Mouse (Mus musculus): Measurements from ENCODE around the gene Pde6g. TPM values are rescaled to one million over a fixed set of nuclear protein-coding genes. Genes with fewer than 3 reads are reported as not detected.
A peak's percentile ranks its signal among the peaks of the same experiment; 100 is the strongest.

Pde6g gene
- polyA plus RNA-seq, 1 experiment from 2014 or later, result 0.22 TPM

DNA sequence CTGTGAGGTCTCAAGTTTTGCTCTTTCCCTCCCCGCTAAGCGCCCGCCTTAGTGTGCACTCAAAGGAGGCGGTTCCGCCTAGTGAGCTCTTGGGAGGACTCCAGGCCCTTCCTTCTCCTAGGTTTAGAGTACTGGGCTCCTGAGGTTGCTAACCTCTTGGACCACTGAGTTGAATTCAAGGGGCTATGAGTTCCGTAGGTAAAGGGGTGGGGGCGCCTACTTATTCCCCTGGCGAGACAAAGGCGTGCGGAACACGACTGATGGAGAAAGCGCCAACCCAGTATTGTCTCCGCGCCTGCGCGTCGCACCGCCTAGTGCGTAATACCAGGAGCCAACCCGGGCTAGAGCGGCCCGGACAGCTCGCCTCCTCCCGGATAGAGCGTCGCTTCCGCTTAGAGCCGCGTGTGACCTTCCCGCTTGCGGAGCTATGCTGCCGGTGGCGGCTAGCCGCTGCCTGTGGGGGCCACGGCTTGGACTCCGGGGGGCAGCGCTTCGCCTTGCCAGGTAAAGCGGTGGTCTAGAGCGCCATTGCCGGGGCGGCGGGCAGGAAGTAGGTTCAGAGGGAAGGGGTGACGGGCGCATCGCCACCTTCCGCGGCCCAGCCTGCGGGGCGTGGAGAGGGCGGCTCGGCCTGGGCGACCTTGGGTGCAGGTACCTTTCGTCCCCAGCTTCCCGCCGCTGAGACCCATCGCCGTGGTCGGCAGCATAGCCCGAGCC is 31.1 kb upstream of the Pde6g start, which contains the start of gene Mrpl12:
Gene Mrpl12, plus strand, starts transcription at position 349 of the 717 bp plus-strand sequence.
- Histone ChIP-seq H3K9ac (ENCODE audit: low read depth, low read length) (peak within 1 kb of the TSS; percentile 82), H3K4me3 (ENCODE audit: low read depth, low read length) (peak within 1 kb of the TSS; percentile 98), H3K36me3 (ENCODE audit: control insufficient read depth, insufficient read depth) (peaks cover 64% of the 10 kb centered on the region), H3K27me3 (replicated peaks; ENCODE audit: control insufficient read depth, insufficient read depth, low read length) (no peaks in the 10 kb centered on the region), H3K4me2 (replicated peaks; ENCODE audit: low read depth) (peak within 1 kb of the TSS; percentile 84), H3K27ac (ENCODE audit: low read depth, low read length) (peak within 1 kb of the TSS; percentile 77), H3K9me3 (ENCODE audit: control insufficient read depth) (no peaks in the 10 kb centered on the region), H3K4me1 (replicated peaks; ENCODE audit: control insufficient read depth, insufficient read depth, low read length) (no peaks in the 10 kb centered on the region; the same call in 1 of the 2 replicates)
- WGBS, result under 1% methylated on average over 60 of the region's 60 CpGs
- TF ChIP-seq CTCF (IDR thresholded peaks at IDR 0.05; ENCODE audit: low read depth), result 0 out of 2 replicates have a peak, but pooled peaks have one; percentile 24
- ATAC-seq, result peak; percentile 77

DNA sequence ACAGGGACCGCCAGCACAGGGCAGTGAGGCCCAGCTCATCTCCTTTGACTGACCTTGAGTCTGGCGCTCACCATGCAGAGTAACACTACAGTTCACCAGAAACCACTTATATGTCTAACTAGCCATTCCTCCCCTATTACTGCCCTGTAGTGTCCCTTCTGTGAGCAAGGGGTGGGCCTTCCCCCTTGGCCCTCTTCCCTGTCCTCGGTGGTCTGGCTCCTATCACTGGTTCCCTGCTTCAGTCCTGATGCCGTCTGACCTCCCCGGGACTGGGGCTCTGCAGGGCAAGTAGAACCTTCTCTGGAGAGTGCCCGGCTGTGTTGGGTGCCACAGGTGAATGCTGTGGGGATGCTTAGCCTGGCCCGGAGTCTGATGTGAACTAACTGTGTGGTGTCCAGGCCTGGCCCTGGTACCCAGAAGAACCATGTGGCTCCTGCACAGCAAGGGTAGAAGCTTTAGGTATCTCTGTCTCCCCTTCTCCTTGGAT is 30.2 kb upstream of the Pde6g start:
- no peak overlapping the region for H3K4me3 ChIP-seq (ENCODE audit: low read depth, low read length)
- H3K9me3 ChIP-seq (ENCODE audit: control insufficient read depth), result no peaks in the 10 kb centered on the region
- peak overlapping the region; percentile 84; the same call in 1 of the 2 replicates for H3K4me2 ChIP-seq (replicated peaks; ENCODE audit: low read depth)
- H3K9ac ChIP-seq (ENCODE audit: low read depth, low read length), result no peak overlapping the region
- TF ChIP-seq CTCF (IDR thresholded peaks at IDR 0.05; ENCODE audit: low read depth), result no peak
- no peak for ATAC-seq
- H3K27ac ChIP-seq (ENCODE audit: low read depth, low read length), result no peak overlapping the region
- H3K27me3 ChIP-seq (replicated peaks; ENCODE audit: control insufficient read depth, insufficient read depth, low read length), result no peaks in the 10 kb centered on the region
- 86% methylated on average over 7 of the region's 7 CpGs for WGBS
- peaks cover 71% of the 10 kb centered on the region for H3K36me3 ChIP-seq (ENCODE audit: control insufficient read depth, insufficient read depth)
- H3K4me1 ChIP-seq (replicated peaks; ENCODE audit: control insufficient read depth, insufficient read depth, low read length), result no peaks in the 10 kb centered on the region; the same call in 1 of the 2 replicates

DNA sequence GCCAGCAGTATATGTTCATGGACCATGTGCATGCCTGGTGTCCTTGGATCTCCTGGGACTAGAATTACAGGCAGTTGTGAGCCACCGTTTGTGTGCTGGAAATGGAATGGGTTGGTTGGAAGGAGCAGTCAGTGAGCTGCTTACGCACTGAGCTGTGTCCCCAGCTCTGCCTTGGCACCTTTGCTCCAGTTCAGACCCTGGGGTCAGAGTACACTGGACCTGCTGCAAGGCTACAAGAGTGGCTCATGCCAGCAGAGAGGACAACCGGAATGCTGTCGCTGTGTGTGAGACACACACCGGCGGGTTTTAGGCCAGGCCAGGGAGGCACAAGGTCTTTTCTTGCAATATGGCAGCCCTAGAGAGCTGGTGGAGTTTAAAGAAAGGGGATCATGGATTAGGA is 18.8 kb upstream of the Pde6g start:
- Histone ChIP-seq H3K4me3 (ENCODE audit: low read depth, low read length) (no peak overlapping the region), H3K9ac (ENCODE audit: low read depth, low read length) (no peak overlapping the region), H3K27me3 (replicated peaks; ENCODE audit: control insufficient read depth, insufficient read depth, low read length) (no peaks in the 10 kb centered on the region), H3K4me2 (replicated peaks; ENCODE audit: low read depth) (no peak overlapping the region), H3K9me3 (ENCODE audit: control insufficient read depth) (no peaks in the 10 kb centered on the region), H3K4me1 (replicated peaks; ENCODE audit: control insufficient read depth, insufficient read depth, low read length) (0 out of 2 replicates have a peak, but pooled peaks cover 6% of the 10 kb centered on the region), H3K27ac (ENCODE audit: low read depth, low read length) (no peak overlapping the region), H3K36me3 (ENCODE audit: control insufficient read depth, insufficient read depth) (peaks cover 70% of the 10 kb centered on the region)
- ATAC-seq, result no peak
- 96% methylated on average over 6 of the region's 6 CpGs for WGBS
- TF ChIP-seq CTCF (IDR thresholded peaks at IDR 0.05; ENCODE audit: low read depth), result no peak

DNA sequence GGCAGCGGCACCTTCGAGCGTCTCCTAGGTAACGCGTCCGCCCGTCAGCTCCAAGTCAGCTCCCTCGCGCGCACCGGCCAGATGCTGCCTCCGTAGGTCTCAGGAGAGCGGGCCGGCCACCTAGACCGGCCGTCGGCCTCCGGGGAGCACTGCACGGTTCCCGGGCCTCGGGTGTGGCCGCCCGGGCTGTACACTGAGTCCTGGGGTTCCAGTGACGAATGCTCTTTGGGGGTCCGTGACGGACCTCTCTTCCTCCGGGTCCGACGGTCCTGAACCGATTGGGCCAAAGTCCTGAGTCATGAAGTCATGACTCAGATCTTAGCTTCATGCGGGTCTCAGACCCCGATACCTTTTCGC is 14.4 kb upstream of the Pde6g start:
- H3K9me3 ChIP-seq (ENCODE audit: control insufficient read depth), result no peaks in the 10 kb centered on the region
- H3K27ac ChIP-seq (ENCODE audit: low read depth, low read length), result peak overlapping the region; percentile 66
- ATAC-seq, result peak; percentile 61; the same call in 1 of the 2 replicates
- peaks cover 41% of the 10 kb centered on the region for H3K36me3 ChIP-seq (ENCODE audit: control insufficient read depth, insufficient read depth)
- 0% methylated on average over 33 of the region's 33 CpGs for WGBS
- peak overlapping the region; percentile 89 for H3K9ac ChIP-seq (ENCODE audit: low read depth, low read length)
- TF ChIP-seq CTCF (IDR thresholded peaks at IDR 0.05; ENCODE audit: low read depth), result no peak
- H3K4me3 ChIP-seq (ENCODE audit: low read depth, low read length), result peak overlapping the region; percentile 97
- no peaks in the 10 kb centered on the region for H3K27me3 ChIP-seq (replicated peaks; ENCODE audit: control insufficient read depth, insufficient read depth, low read length)
- peaks cover 9% of the 10 kb centered on the region; the same call in 1 of the 2 replicates for H3K4me1 ChIP-seq (replicated peaks; ENCODE audit: control insufficient read depth, insufficient read depth, low read length)
- peak overlapping the region; percentile 89 for H3K4me2 ChIP-seq (replicated peaks; ENCODE audit: low read depth)

DNA sequence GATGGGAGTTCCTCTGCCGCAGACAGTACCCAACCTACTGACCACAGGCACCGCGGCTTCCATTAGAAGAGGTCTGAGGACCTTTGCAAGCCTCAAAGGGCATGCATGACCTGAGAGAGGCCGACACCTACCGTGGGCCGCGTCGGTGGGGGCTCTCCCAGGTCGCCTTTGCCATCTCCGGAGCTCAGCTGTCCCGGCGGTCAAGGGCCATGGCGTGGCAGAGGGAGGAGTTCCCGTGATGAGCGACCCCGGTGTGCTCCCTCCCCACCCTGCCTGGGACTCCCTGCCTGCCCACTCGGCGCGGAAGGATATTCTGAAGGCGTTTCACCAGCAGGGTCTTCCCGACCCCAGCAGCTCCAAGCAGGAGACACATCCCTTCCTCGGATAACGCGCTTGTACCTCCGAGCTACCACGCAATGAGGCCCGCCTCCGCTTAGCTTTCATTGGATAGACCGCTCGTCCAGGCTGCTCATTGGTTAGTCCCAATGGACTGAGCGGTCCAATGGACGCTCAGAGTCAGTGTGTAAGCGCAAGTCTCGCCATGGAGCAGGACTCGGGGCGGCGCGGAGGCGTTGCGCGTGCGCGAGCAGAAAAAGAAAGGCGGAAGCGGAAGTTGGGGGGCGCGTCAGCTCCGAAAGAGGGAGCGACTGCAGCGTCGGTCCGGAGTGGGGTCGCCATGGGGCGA is 13.9 kb upstream of the Pde6g start, which contains the start of gene Arl16:
Gene Arl16, minus strand, starts transcription at position 557 of the 685 bp plus-strand sequence.
- ATAC-seq, result peak; percentile 100
- 0 out of 2 replicates have a peak, but pooled peaks have one; percentile 3 for TF ChIP-seq CTCF (IDR thresholded peaks at IDR 0.05; ENCODE audit: low read depth)
- peak within 1 kb of the TSS; percentile 89 for H3K9ac ChIP-seq (ENCODE audit: low read depth, low read length)
- WGBS, result under 1% methylated on average over 54 of the region's 54 CpGs
- peak within 1 kb of the TSS; percentile 97 for H3K4me3 ChIP-seq (ENCODE audit: low read depth, low read length)
- no peaks in the 10 kb centered on the region for H3K9me3 ChIP-seq (ENCODE audit: control insufficient read depth)
- H3K4me1 ChIP-seq (replicated peaks; ENCODE audit: control insufficient read depth, insufficient read depth, low read length), result peaks cover 9% of the 10 kb centered on the region; the same call in 1 of the 2 replicates
- H3K36me3 ChIP-seq (ENCODE audit: control insufficient read depth, insufficient read depth), result peaks cover 41% of the 10 kb centered on the region
- peak within 1 kb of the TSS; percentile 89 for H3K4me2 ChIP-seq (replicated peaks; ENCODE audit: low read depth)
- no peaks in the 10 kb centered on the region for H3K27me3 ChIP-seq (replicated peaks; ENCODE audit: control insufficient read depth, insufficient read depth, low read length)
- peak within 1 kb of the TSS; percentile 66 for H3K27ac ChIP-seq (ENCODE audit: low read depth, low read length)

DNA sequence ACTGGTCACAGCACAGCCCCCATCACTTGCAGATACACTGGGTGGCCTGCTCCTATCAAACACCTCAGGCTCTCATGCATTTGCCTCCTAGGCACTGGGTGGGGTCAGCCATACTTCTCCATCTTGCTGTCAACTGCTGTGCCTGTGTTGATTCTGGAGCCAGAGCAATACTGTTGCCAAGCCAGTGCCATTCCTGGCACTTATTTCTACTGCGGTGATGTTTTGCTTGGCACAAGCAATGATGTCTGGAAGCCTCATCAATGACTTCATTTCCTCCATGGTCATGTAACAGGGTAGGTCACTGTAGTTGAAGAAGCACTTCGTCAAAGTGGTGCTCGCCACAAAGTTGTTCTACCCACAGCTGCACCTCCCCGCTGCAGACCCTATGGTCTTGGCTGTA is 12.2 kb upstream of the Pde6g start:
- peaks cover 9% of the 10 kb centered on the region; the same call in 1 of the 2 replicates for H3K4me1 ChIP-seq (replicated peaks; ENCODE audit: control insufficient read depth, insufficient read depth, low read length)
- no peaks in the 10 kb centered on the region for H3K9me3 ChIP-seq (ENCODE audit: control insufficient read depth)
- H3K27ac ChIP-seq (ENCODE audit: low read depth, low read length), result no peak overlapping the region
- ATAC-seq, result no peak
- no peak overlapping the region for H3K4me2 ChIP-seq (replicated peaks; ENCODE audit: low read depth)
- TF ChIP-seq CTCF (IDR thresholded peaks at IDR 0.05; ENCODE audit: low read depth), result no peak
- 77% methylated on average over 4 of the region's 4 CpGs for WGBS
- H3K9ac ChIP-seq (ENCODE audit: low read depth, low read length), result no peak overlapping the region
- H3K27me3 ChIP-seq (replicated peaks; ENCODE audit: control insufficient read depth, insufficient read depth, low read length), result no peaks in the 10 kb centered on the region
- H3K4me3 ChIP-seq (ENCODE audit: low read depth, low read length), result no peak overlapping the region
- peaks cover 41% of the 10 kb centered on the region for H3K36me3 ChIP-seq (ENCODE audit: control insufficient read depth, insufficient read depth)

Measured in intestine, postnatal 0 days (tissue).